Mouse (Mus musculus): Measurements from ENCODE around the gene Srcin1.
A peak's percentile ranks its signal among the peaks of the same experiment; 100 is the strongest.

The Srcin1 gene

GRCm38 (mm10) chr11:97534442-97535307 lies 41.3 kb downstream of the Srcin1 start:
- DNase-seq (ENCODE audit: low spot score in 2 of 2): no peak

GRCm38 (mm10) chr11:97533653-97534052 lies 42.3 kb downstream of the Srcin1 start:
- no peak for DNase-seq (ENCODE audit: low spot score in 2 of 2)

GRCm38 (mm10) chr11:97532950-97533582 lies 42.9 kb downstream of the Srcin1 start:
- no peak for DNase-seq (ENCODE audit: low spot score in 2 of 2)

- DNase-seq (ENCODE audit: low spot score in 2 of 2): no peak
Measured at GRCm38 (mm10) chr11:97532354-97532753, 43.6 kb downstream of the Srcin1 start.

- DNase-seq (ENCODE audit: low spot score in 2 of 2): peak; percentile 61 to 80
Measured at GRCm38 (mm10) chr11:97531381-97532260, 44.4 kb downstream of the Srcin1 start.

GRCm38 (mm10) chr11:97530961-97531360 lies 45.0 kb downstream of the Srcin1 start:
- DNase-seq (ENCODE audit: low spot score in 2 of 2): no peak

GRCm38 (mm10) chr11:97530069-97530468 lies 45.9 kb downstream of the Srcin1 start:
- DNase-seq (ENCODE audit: low spot score in 2 of 2): no peak

- DNase-seq (ENCODE audit: low spot score in 2 of 2): no peak
Measured at GRCm38 (mm10) chr11:97528282-97528808, 47.6 kb downstream of the Srcin1 start.

- no peak for DNase-seq (ENCODE audit: low spot score in 2 of 2)
Measured at GRCm38 (mm10) chr11:97525313-97525712, 50.7 kb downstream of the Srcin1 start.

GRCm38 (mm10) chr11:97524306-97524705 lies 51.7 kb downstream of the Srcin1 start:
- DNase-seq (ENCODE audit: low spot score in 2 of 2): no peak

GRCm38 (mm10) chr11:97523827-97524261 lies 52.1 kb downstream of the Srcin1 start:
- no peak for DNase-seq (ENCODE audit: low spot score in 2 of 2)

GRCm38 (mm10) chr11:97523107-97523506 lies 52.9 kb downstream of the Srcin1 start:
- no peak for DNase-seq (ENCODE audit: low spot score in 2 of 2)

- DNase-seq (ENCODE audit: low spot score in 2 of 2): no peak
Measured at GRCm38 (mm10) chr11:97521741-97522474, 54.1 kb downstream of the Srcin1 start.

- DNase-seq (ENCODE audit: low spot score in 2 of 2): no peak
Measured at GRCm38 (mm10) chr11:97520541-97520940, 55.4 kb downstream of the Srcin1 start.

- DNase-seq (ENCODE audit: low spot score in 2 of 2): no peak
Measured at GRCm38 (mm10) chr11:97513066-97513465, 62.9 kb downstream of the Srcin1 start.

GRCm38 (mm10) chr11:97512511-97512910 lies 63.5 kb downstream of the Srcin1 start:
- no peak for DNase-seq (ENCODE audit: low spot score in 2 of 2)

GRCm38 (mm10) chr11:97511661-97512369 lies 64.2 kb downstream of the Srcin1 start:
- no peak for DNase-seq (ENCODE audit: low spot score in 2 of 2)

GRCm38 (mm10) chr11:97510966-97511660 lies 64.9 kb downstream of the Srcin1 start:
- no peak for DNase-seq (ENCODE audit: low spot score in 2 of 2)

GRCm38 (mm10) chr11:97509715-97510485 lies 66.1 kb downstream of the Srcin1 start:
- DNase-seq (ENCODE audit: low spot score in 2 of 2): no peak

All from frontal cortex, postnatal 25 days (tissue).